ENCODE assay signal across 9 mouse cellular contexts in genomic region chr14:121059266-121059665, GRCm38 (mm10). TPM values are rescaled to one million over a fixed set of nuclear protein-coding genes. Genes with fewer than 3 reads are reported as not detected.
DNase-seq lines count a peak whose midpoint lies in the region; ATAC-seq and TF ChIP-seq lines count a peak whose summit lies in the region.
"Had no signal": no experiment of that assay in that cellular context is flagged by ENCODE, and none has a peak within 500 bp of the region (broad histone marks: within the 10 kb centered on the region; RNA-seq: fewer than 3 reads in every experiment).

No protein-coding gene starts in this region.

- TF ChIP-seq CTCF in kidney, adult 2 months (conservative IDR thresholded peaks at IDR 0.05; ENCODE audit: insufficient read depth, insufficient read length, low read depth, low read length), result no peak

- H3K27me3 ChIP-seq in kidney, adult 2 months (replicated peaks; ENCODE audit: control insufficient read depth, insufficient read depth, low read length), result no peaks in the 10 kb centered on the region
- H3K27me3 ChIP-seq: lung, embryonic 15.5 days had no signal

- H3K4me1 ChIP-seq in kidney, adult 2 months (ENCODE audit: control insufficient read depth, insufficient read depth, low read length), result peaks cover 23% of the 10 kb centered on the region

- TF ChIP-seq POLR2A in kidney, adult 2 months (IDR thresholded peaks at IDR 0.05; ENCODE audit: low read depth, low read length), result no peak

- no peaks in the 10 kb centered on the region for H3K36me3 ChIP-seq in kidney, adult 2 months (ENCODE audit: control insufficient read depth, insufficient read depth, low read length)
- H3K36me3 ChIP-seq: lung, embryonic 15.5 days had no signal

- DNase-seq in cerebellum, adult 11-12 months, result peak; percentile 34
- DNase-seq in adrenal gland, postnatal 25 days, result peak; percentile 63
- DNase-seq in gastrocnemius, postnatal 25 days, result peak; percentile 82
- DNase-seq in kidney, adult 2 months, result peak; percentile 85
- DNase-seq in yolk sac, embryonic 10.5 days (ENCODE audit: low spot score), result peak; percentile 51
- no peak for DNase-seq in layer of hippocampus, postnatal 25 days (ENCODE audit: extremely low spot score in 1 of 2, low spot score in 1 of 2)
- DNase-seq in c-Kit-positive CD71-positive TER-119-positive erythroid progenitor cells, embryonic 14.5 days (ENCODE audit: low spot score), result no peak

- WGBS in kidney, adult 2 months, result 21% methylated on average over 10 of the region's 10 CpGs

- ATAC-seq in cerebellum, adult (ENCODE audit: insufficient number of reproducible peaks, low FRiP score, low TSS enrichment), result no peak; the same call in 1 of the 2 replicates

- no peak overlapping the region for H3K27ac ChIP-seq in kidney, adult 2 months (ENCODE audit: insufficient read depth, low read depth, low read length)
- H3K27ac ChIP-seq: lung, embryonic 15.5 days had no signal

- H3K4me3 ChIP-seq in kidney, adult 2 months (ENCODE audit: insufficient read depth, low read depth, low read length), result no peak overlapping the region
- H3K4me3 ChIP-seq: lung, embryonic 15.5 days had no signal

RNA-seq across cellular contexts. Expression of gene Farp1, which starts 24.3 kb away (rescaled TPM):
- 23.8 and 25.8 TPM in 2 replicates for total RNA-seq in adrenal gland, postnatal 25 days (2021)
- total RNA-seq in gastrocnemius, postnatal 25 days (2021), result 1 to 10 TPM; 7.2 to 8.3 TPM
- polyA plus RNA-seq in kidney, adult 2 months (2012; rRNA removed), result 28.8 and 30.1 TPM in 2 replicates
- 100 to 1,000 TPM in 1 of 2 experiments, 10 to 100 TPM in 1; 83.5 to 105 TPM for total RNA-seq in layer of hippocampus, postnatal 25 days (2021)

Comparison
In these comparisons a context has a peak if more than half of its experiments do, and no peak if none do; other contexts are left out.
1. DNase-seq: peak in cerebellum, adult 11-12 months (single experiment), adrenal gland, postnatal 25 days (single experiment), gastrocnemius, postnatal 25 days (single experiment), kidney, adult 2 months (single experiment) and yolk sac, embryonic 10.5 days (single experiment); none in layer of hippocampus, postnatal 25 days (0 of 2) and c-Kit-positive CD71-positive TER-119-positive erythroid progenitor cells, embryonic 14.5 days (single experiment).